ENCODE assay signal across 23 mouse cellular contexts in the genomic region with DNA sequence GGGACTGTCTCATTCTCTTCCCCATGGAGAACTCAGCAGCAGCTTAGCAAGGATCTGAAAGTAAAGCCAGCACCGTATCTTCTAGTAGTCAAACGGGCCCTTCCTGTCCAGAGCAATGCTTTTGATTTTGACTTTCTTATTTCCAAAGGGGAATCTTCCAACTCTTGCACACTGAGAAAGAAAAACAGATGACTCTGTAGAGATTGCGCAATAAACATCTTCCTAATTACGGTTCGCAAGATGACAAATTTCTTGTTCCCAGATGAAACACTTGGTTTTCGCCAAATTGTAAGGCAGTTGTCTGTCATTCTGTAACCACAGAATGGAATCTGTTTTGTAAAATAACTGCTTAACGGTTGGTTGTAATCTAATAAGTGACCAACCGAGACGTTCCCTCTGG.
DNase-seq lines count a peak whose midpoint lies in the region; ATAC-seq and TF ChIP-seq lines count a peak whose summit lies in the region.
"Had no signal": no experiment of that assay in that cellular context is flagged by ENCODE, and none has a peak within 500 bp of the region (broad histone marks: within the 10 kb centered on the region; RNA-seq: fewer than 3 reads in every experiment).

No protein-coding gene starts in this region.

- H3K4me2 ChIP-seq in lung, postnatal 0 days (replicated peaks; ENCODE audit: low read depth, low read length) = no peak overlapping the region
- H3K4me2 ChIP-seq in myocyte (ENCODE audit: low read depth) = no peak overlapping the region

- no peaks in the 10 kb centered on the region for H3K4me1 ChIP-seq in lung, postnatal 0 days (ENCODE audit: insufficient read depth, low read depth, low read length)

- no peaks in the 10 kb centered on the region for H3K79me3 ChIP-seq in C2C12 (ENCODE audit: low read depth)

- TF ChIP-seq CTCF in lung, postnatal 0 days (IDR thresholded peaks at IDR 0.05) = no peak
- no peak for TF ChIP-seq CTCF in C2C12 (IDR thresholded peaks at IDR 0.05; ENCODE audit: control insufficient read depth, insufficient read depth, insufficient read length)

- ATAC-seq in lung, postnatal 0 days = no peak
- ATAC-seq: activated CD4-positive, CD25-positive, alpha-beta regulatory T cell, adult 4 months; CD4-positive, CD25-positive, alpha-beta regulatory T cell, adult 4 months; Patski had no signal

- 82% methylated on average over 9 of the region's 9 CpGs for WGBS in lung, postnatal 0 days

- no peak overlapping the region for H3ac ChIP-seq in C2C12 (ENCODE audit: control insufficient read depth, insufficient read length, low read depth)
- H3ac ChIP-seq in myocyte (ENCODE audit: control insufficient read depth, insufficient read length) = no peak overlapping the region

- H3K9me3 ChIP-seq in lung, postnatal 0 days (ENCODE audit: low read length) = no peaks in the 10 kb centered on the region

- no peak overlapping the region for H3K27ac ChIP-seq in lung, postnatal 0 days (ENCODE audit: low read length)

- H3K4me3 ChIP-seq in lung, postnatal 0 days (ENCODE audit: low read depth, low read length) = no peak overlapping the region
- H3K4me3 ChIP-seq in C2C12 (ENCODE audit: insufficient read depth, poor library complexity, severe bottlenecking) (no peak overlapping the region), myocyte (no peak overlapping the region)

- H3K27me3 ChIP-seq in lung, postnatal 0 days (replicated peaks; ENCODE audit: insufficient read depth, low read length) = no peaks in the 10 kb centered on the region
- no peaks in the 10 kb centered on the region for H3K27me3 ChIP-seq in C2C12 (ENCODE audit: control insufficient read depth, insufficient read depth, insufficient read length)
- no peaks in the 10 kb centered on the region for H3K27me3 ChIP-seq in myocyte (ENCODE audit: control insufficient read depth, insufficient read depth, insufficient read length)
- H3K27me3 ChIP-seq: CH12.LX had no signal

- no peaks in the 10 kb centered on the region for H3K79me2 ChIP-seq in C2C12 (ENCODE audit: control insufficient read depth, insufficient read depth)
- no peaks in the 10 kb centered on the region for H3K79me2 ChIP-seq in myocyte (ENCODE audit: control insufficient read depth, insufficient read depth)

- no peak for TF ChIP-seq POLR2A in myocyte (IDR thresholded peaks at IDR 0.05; ENCODE audit: insufficient read length, low read depth)

- no peak for TF ChIP-seq EP300 in lung, postnatal 0 days (IDR thresholded peaks at IDR 0.05)

- H3K9ac ChIP-seq in lung, postnatal 0 days (replicated peaks; ENCODE audit: low read depth) = no peak overlapping the region

- DNase-seq in heart, adult 8-10 months (ENCODE audit: low spot score) = peak; percentile 11
- no peak for DNase-seq in heart, postnatal 4 days
- peak; percentile 29 for DNase-seq in lung, postnatal 0 days (ENCODE audit: low spot score)
- no peak for DNase-seq in lung, adult 18-20 months
- no peak for DNase-seq in adrenal gland, postnatal 10 days
- DNase-seq in retina, postnatal 1 day = no peak
- DNase-seq: adrenal gland, adult 2 months; adrenal gland, adult 8-10 months; adrenal gland, postnatal 14 days; adrenal gland, postnatal 25 days; adrenal gland, postnatal 36 days; B cell, adult 2 months; cerebellum, adult 11 months; cerebellum, adult 11-12 months; cerebellum, adult 18-20 months; cerebellum, adult 2 months had no signal

- no peaks in the 10 kb centered on the region for H3K36me3 ChIP-seq in lung, postnatal 0 days (ENCODE audit: insufficient read depth, low read length)
- H3K36me3 ChIP-seq in C2C12 (ENCODE audit: control insufficient read depth, insufficient read depth) = no peaks in the 10 kb centered on the region
- H3K36me3 ChIP-seq in myocyte (ENCODE audit: control insufficient read depth, insufficient read depth) = no peaks in the 10 kb centered on the region
- H3K36me3 ChIP-seq: G1E had no signal

TF ChIP-seq in C2C12, 6 proteins besides CTCF, POLR2A, EP300 and RAD21:
- TF ChIP-seq USF1 (IDR thresholded peaks at IDR 0.05; ENCODE audit: low read depth) (no peak), CEBPB (IDR thresholded peaks at IDR 0.05; ENCODE audit: low read depth) (peak; percentile 75)

TF ChIP-seq in myocyte, 11 proteins besides CTCF, POLR2A, EP300 and RAD21:
- TF ChIP-seq CEBPB (IDR thresholded peaks at IDR 0.05; ENCODE audit: insufficient read depth, poor library complexity, severe bottlenecking) = peak; percentile 73
- no peak for TF ChIP-seq E2F4 (IDR thresholded peaks at IDR 0.05; ENCODE audit: insufficient read depth)
TF ChIP-seq in myocyte: peak in this region for 1.

Comparison
In these comparisons a context has a peak if more than half of its experiments do, and no peak if none do; other contexts are left out.
1. DNase-seq: peak in heart, adult 8-10 months (single experiment) and lung, postnatal 0 days (single experiment); none in heart, postnatal 4 days (single experiment), lung, adult 18-20 months (0 of 2), adrenal gland, postnatal 10 days (single experiment) and retina, postnatal 1 day (single experiment).